Mouse (Mus musculus) heart, adult 2 months (tissue): Measurements from ENCODE around the gene Stat5a. TPM values are rescaled to one million over a fixed set of nuclear protein-coding genes. Genes with fewer than 3 reads are reported as not detected.
A peak's percentile ranks its signal among the peaks of the same experiment; 100 is the strongest.

Experiments used
- DNase-seq, 2 experiments: peaks; one replicate each; pipeline ENCODE4 v3.0.0; 2021
- H3K27ac ChIP-seq: fragments of 200-600 bp; 2 replicates; pipeline ENCODE4 v1.8.1; 2022
- H3K27me3 ChIP-seq: fragments of 200-500 bp; 2 replicates; pipeline ENCODE4 v1.6.1; 2012; ENCODE audit warnings: mild to moderate bottlenecking, low read length, inconsistent platforms, mixed read lengths; ENCODE audit not compliant: control insufficient read depth, insufficient read depth
- H3K36me3 ChIP-seq: fragments of 200-500 bp; 2 replicates; pipeline ENCODE4 v1.6.1; 2012; ENCODE audit warnings: low read length, inconsistent platforms; ENCODE audit not compliant: control insufficient read depth, insufficient read depth
- H3K4me1 ChIP-seq: fragments of 200-500 bp; 2 replicates; pipeline ENCODE4 v1.6.1; 2011; ENCODE audit warnings: low read length; ENCODE audit not compliant: control insufficient read depth, insufficient read depth
- H3K4me3 ChIP-seq: fragments of 200-600 bp; 2 replicates; pipeline ENCODE4 v1.8.1; 2022
- H3K79me2 ChIP-seq: fragments of 200-500 bp; replicated peaks from 2 replicates; pipeline ENCODE4 v1.6.1; 2012; ENCODE audit warnings: mild to moderate bottlenecking, inconsistent platforms, low read length, moderate library complexity, mixed read lengths; ENCODE audit not compliant: control insufficient read depth, insufficient read depth
- H3K9ac ChIP-seq: fragments of 200-500 bp; 2 replicates; pipeline ENCODE4 v1.6.1; 2012; ENCODE audit warnings: low read depth, mild to moderate bottlenecking, control low read depth, inconsistent platforms, low read length, mixed read lengths
- CTCF ChIP-seq: fragments of 200-600 bp; IDR thresholded peaks from 2 replicates; pipeline ENCODE4 v1.8.1; 2022; ENCODE audit warnings: antibody characterized with exemption, mild to moderate bottlenecking, moderate library complexity
- EP300 ChIP-seq: fragments of 200-500 bp; IDR thresholded peaks from 2 replicates; pipeline ENCODE4 v1.6.1; 2011; ENCODE audit warnings: low read depth, low read length, control low read depth; ENCODE audit not compliant: insufficient read depth
- POLR2A ChIP-seq: fragments of 200-500 bp; IDR thresholded peaks from 2 replicates; pipeline ENCODE4 v1.6.1; 2011; ENCODE audit warnings: mild to moderate bottlenecking, low read depth, low read length, control low read depth; ENCODE audit not compliant: insufficient read depth
- WGBS: fragments of 180-500 bp; shearing (Covaris S2); methylation state at CpG from one replicate; pipeline ENCODE4 v1.1.7; 2018; 5-methylcytosine and 5-hydroxymethylcytosine counted together
- intact Hi-C: fragments of 180-260 bp; cut with DNase I; formaldehyde crosslinking; loops from one replicate; pipeline ENCODE4 v1.15.1; 2025
- polyA plus RNA-seq: library from polyadenylated mRNA; depleted of rRNA; stranded (reverse); fragments of >200 nt; gene quantifications from 2 replicates; pipeline ENCODE4 v1.2.3, GENCODE M21; 2012
- total RNA-seq, 2 experiments: library from RNA; stranded (reverse); gene quantifications; 2 replicates each; pipeline ENCODE4 v1.2.3; 2021

Gene Stat5a
- total and polyA plus RNA-seq, 3 experiments: 20.3 to 24.3 (median 22.3) TPM

DNA sequence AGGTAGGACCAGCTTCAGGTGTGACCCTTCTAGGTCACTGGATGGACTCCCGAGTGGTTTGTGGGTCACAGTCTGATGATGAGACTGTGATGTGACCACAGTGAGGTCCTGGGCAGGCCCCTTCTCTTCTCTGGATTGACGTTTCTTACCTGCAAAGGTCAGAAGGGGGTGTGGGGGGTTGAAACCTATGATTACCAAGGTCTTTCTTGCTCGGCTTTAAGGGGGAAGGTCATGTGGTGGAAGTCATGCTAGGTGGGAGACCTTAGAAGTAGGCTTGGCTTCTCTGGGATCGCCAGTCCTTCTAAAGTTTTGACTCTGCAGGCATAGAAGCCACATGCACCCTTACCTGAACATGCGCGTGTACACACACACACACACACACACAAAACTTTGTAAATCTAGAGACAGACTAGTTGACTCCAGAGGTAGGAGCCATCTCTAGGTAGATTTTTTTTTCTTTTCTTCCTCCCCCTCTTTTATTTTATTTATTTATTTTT, 476 bp downstream of the Stat5a start:
- TF ChIP-seq EP300 (no peak), POLR2A (no peak), CTCF (no peak)
- DNase-seq: no peak
- H3K27me3 ChIP-seq: no peaks in the 10 kb centered on the region
- no peaks in the 10 kb centered on the region for H3K36me3 ChIP-seq
- peak overlapping the region; percentile 58 for H3K4me3 ChIP-seq
- peak overlapping the region; percentile 22 for H3K9ac ChIP-seq
- intact Hi-C loops: no loop called here
- WGBS: 45% methylated on average over 6 of the region's 6 CpGs
- no peaks in the 10 kb centered on the region for H3K79me2 ChIP-seq
- H3K27ac ChIP-seq: peak overlapping the region; percentile 84
- peaks cover 6% of the 10 kb centered on the region for H3K4me1 ChIP-seq

- Histone ChIP-seq H3K36me3 (no peaks in the 10 kb centered on the region), H3K27me3 (no peaks in the 10 kb centered on the region), H3K27ac (peak overlapping the region; percentile 84), H3K4me3 (peak overlapping the region; percentile 58), H3K9ac (peak overlapping the region; percentile 74), H3K79me2 (no peaks in the 10 kb centered on the region), H3K4me1 (peaks cover 6% of the 10 kb centered on the region)
- intact Hi-C loops: no loop called here
- DNase-seq: peak; percentile 88 to 93
- under 1% methylated on average over 55 of the region's 55 CpGs for WGBS
- TF ChIP-seq POLR2A (peak; percentile 44; the same call in 1 of the 2 replicates), EP300 (no peak), CTCF (peak; percentile 47)
Measured at GRCm38 (mm10) chr11:100860198-100861048, 1.3 kb downstream of the Stat5a start.

DNA sequence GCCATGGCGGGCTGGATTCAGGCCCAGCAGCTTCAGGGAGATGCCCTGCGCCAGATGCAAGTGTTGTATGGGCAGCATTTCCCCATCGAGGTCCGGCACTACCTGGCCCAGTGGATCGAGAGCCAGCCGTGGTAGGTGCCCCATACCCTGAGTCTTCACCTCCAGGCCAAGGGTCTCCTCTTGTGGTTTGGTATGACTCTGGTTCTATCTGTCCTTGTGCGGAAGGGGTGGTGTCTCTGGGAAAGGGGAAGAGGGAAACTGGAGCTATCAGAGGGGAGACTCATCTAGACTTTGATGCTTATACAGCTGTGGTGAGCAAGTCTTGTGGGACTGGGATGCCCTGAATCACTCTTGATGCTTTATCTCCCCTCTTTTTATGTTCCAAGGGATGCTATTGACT, 2.2 kb downstream of the Stat5a start:
- WGBS: 87% methylated on average over 7 of the region's 7 CpGs
- intact Hi-C loops: no loop called here
- no peak for TF ChIP-seq CTCF
- TF ChIP-seq EP300: no peak
- TF ChIP-seq POLR2A: no peak

GRCm38 (mm10) chr11:100861836-100862235, 2.7 kb downstream of the Stat5a start:
- no peaks in the 10 kb centered on the region for H3K79me2 ChIP-seq
- intact Hi-C loops: no loop called here
- H3K4me3 ChIP-seq: no peak overlapping the region
- TF ChIP-seq POLR2A: no peak
- TF ChIP-seq EP300: no peak
- no peak for TF ChIP-seq CTCF
- no peak for DNase-seq
- peaks cover 6% of the 10 kb centered on the region for H3K4me1 ChIP-seq
- H3K36me3 ChIP-seq: no peaks in the 10 kb centered on the region
- H3K9ac ChIP-seq: no peak overlapping the region
- no peaks in the 10 kb centered on the region for H3K27me3 ChIP-seq
- no peak overlapping the region for H3K27ac ChIP-seq
- WGBS: 77% methylated on average over 3 of the region's 3 CpGs

More for the DNA sequence above, 2.2 kb downstream of the Stat5a start:
- Histone ChIP-seq H3K27me3 (no peaks in the 10 kb centered on the region), H3K27ac (no peak overlapping the region), H3K4me1 (peaks cover 6% of the 10 kb centered on the region), H3K9ac (no peak overlapping the region), H3K36me3 (no peaks in the 10 kb centered on the region), H3K79me2 (no peaks in the 10 kb centered on the region), H3K4me3 (no peak overlapping the region)
- DNase-seq: no peak

GRCm38 (mm10) chr11:100863141-100863540, 4.0 kb downstream of the Stat5a start:
- DNase-seq: no peak
- H3K4me1 ChIP-seq: peaks cover 6% of the 10 kb centered on the region
- WGBS: 88% methylated on average over 10 of the region's 10 CpGs
- H3K79me2 ChIP-seq: no peaks in the 10 kb centered on the region
- no peaks in the 10 kb centered on the region for H3K36me3 ChIP-seq
- no peak for TF ChIP-seq CTCF
- TF ChIP-seq POLR2A: no peak
- TF ChIP-seq EP300: no peak
- H3K27me3 ChIP-seq: no peaks in the 10 kb centered on the region
- intact Hi-C loops: no loop called here
- no peak overlapping the region for H3K9ac ChIP-seq
- no peak overlapping the region for H3K4me3 ChIP-seq
- no peak overlapping the region for H3K27ac ChIP-seq

- 80% methylated on average over 7 of the region's 7 CpGs for WGBS
- Histone ChIP-seq H3K4me3 (no peak overlapping the region), H3K27me3 (no peaks in the 10 kb centered on the region), H3K79me2 (no peaks in the 10 kb centered on the region), H3K9ac (no peak overlapping the region), H3K36me3 (no peaks in the 10 kb centered on the region), H3K4me1 (peaks cover 4% of the 10 kb centered on the region), H3K27ac (no peak overlapping the region)
- intact Hi-C loops: no loop called here
- DNase-seq: no peak
- no peak for TF ChIP-seq EP300
- no peak for TF ChIP-seq POLR2A
- TF ChIP-seq CTCF: no peak
Measured at GRCm38 (mm10) chr11:100865618-100866017, 6.5 kb downstream of the Stat5a start.
